Mouse (Mus musculus) brown adipose tissue, adult 24 weeks (tissue): ENCODE measurements around the gene Wrnip1. TPM values are rescaled to one million over a fixed set of nuclear protein-coding genes. Genes with fewer than 3 reads are reported as not detected.

Experiments used
- H3K27ac ChIP-seq: fragments of 200-500 bp; replicated peaks from 2 replicates; pipeline ENCODE4 v1.5.1; 2012; ENCODE audit warnings: low read depth, mild to moderate bottlenecking, low read length
- H3K4me1 ChIP-seq: fragments of 200-500 bp; 2 replicates; pipeline ENCODE4 v1.6.1; 2012; ENCODE audit warnings: low read length, mixed read lengths; ENCODE audit not compliant: control insufficient read depth, insufficient read depth, insufficient read length
- H3K4me3 ChIP-seq: fragments of 200-500 bp; 2 replicates; pipeline ENCODE4 v1.5.1; 2012; ENCODE audit warnings: low read depth, mild to moderate bottlenecking, low read length, moderate library complexity; ENCODE audit not compliant: insufficient read depth
- polyA plus RNA-seq: library from polyadenylated mRNA; stranded (reverse); fragments of >200 nt; gene quantifications from 2 replicates; pipeline ENCODE4 v1.2.4, GENCODE M21; 2012; ENCODE audit not compliant: missing spikeins, insufficient read depth, insufficient read length

The Wrnip1 gene
- polyA plus RNA-seq, 1 experiment, result 8.0 TPM

DNA sequence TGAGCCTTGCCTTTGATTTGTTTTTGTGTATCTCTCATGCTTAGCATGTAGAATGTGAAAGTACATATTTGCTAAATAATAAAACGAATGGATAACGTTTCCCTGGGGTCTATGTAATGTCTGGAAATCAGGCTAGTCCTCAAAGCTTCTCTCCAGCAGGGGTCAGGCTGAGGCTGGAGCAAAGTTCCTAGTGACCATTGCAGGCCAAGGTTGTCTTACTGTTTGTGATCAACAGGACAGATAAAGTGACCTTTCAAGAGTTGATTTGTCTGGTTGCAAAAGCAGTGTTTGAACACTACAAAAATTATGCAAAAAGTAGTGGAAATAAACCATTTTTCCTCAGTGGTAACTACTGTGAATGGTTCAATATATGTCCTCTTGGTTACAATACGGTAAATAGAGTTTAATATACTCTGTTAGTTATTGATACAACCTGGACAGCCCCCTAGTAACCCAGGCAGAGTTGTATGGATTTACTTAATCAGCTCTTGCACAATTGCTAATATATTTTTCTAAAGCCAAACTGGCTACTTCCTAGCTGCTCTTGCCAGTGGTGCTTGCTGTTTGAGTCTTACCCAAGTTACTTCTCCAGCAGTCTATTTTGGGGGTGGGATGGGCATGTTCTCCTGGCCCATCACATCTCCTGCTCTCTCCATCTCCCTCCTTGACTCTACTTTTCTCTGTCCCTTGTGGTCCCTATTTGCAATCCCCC is 25.4 kb downstream of the Wrnip1 start:
- Histone ChIP-seq H3K27ac (no peak overlapping the region), H3K4me1 (no peaks in the 10 kb centered on the region), H3K4me3 (no peak overlapping the region)

GRCm38 (mm10) chr13:32827951-32828350 is 26.1 kb downstream of the Wrnip1 start:
- H3K27ac ChIP-seq, result no peak overlapping the region
- no peak overlapping the region for H3K4me3 ChIP-seq
- no peaks in the 10 kb centered on the region for H3K4me1 ChIP-seq

DNA sequence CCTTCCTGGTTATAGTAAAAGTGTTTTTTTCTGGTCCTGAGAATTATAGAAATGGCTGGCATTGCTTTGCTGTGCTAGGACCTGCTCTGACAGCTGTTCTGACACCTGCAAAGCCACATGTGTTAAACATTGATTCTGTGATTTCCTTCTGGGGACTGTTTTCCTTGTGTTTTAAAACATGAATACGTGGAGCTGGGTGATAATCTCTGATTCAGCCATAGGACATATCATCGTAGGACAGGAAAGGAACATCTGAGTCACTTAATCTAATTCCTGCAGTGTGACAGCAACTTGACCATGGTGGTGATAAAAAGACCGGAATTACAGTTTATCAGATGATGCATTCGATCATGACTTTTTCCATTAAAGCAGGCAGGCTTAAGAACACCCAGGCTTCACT is 27.0 kb downstream of the Wrnip1 start:
- Histone ChIP-seq H3K4me3 (no peak overlapping the region), H3K4me1 (no peaks in the 10 kb centered on the region), H3K27ac (no peak overlapping the region)

- Histone ChIP-seq H3K4me1 (no peaks in the 10 kb centered on the region), H3K4me3 (no peak overlapping the region), H3K27ac (no peak overlapping the region)
Measured at GRCm38 (mm10) chr13:32831505-32832273, 29.9 kb downstream of the Wrnip1 start.

- H3K27ac ChIP-seq, result no peak overlapping the region
- no peaks in the 10 kb centered on the region for H3K4me1 ChIP-seq
Measured at GRCm38 (mm10) chr13:32832776-32833175, 30.9 kb downstream of the Wrnip1 start.

GRCm38 (mm10) chr13:32833237-32833636 is 31.4 kb downstream of the Wrnip1 start:
- no peaks in the 10 kb centered on the region for H3K4me1 ChIP-seq
- no peak overlapping the region for H3K27ac ChIP-seq
- no peak overlapping the region for H3K4me3 ChIP-seq

More at GRCm38 (mm10) chr13:32832776-32833175, 30.9 kb downstream of the Wrnip1 start:
- no peak overlapping the region for H3K4me3 ChIP-seq

DNA sequence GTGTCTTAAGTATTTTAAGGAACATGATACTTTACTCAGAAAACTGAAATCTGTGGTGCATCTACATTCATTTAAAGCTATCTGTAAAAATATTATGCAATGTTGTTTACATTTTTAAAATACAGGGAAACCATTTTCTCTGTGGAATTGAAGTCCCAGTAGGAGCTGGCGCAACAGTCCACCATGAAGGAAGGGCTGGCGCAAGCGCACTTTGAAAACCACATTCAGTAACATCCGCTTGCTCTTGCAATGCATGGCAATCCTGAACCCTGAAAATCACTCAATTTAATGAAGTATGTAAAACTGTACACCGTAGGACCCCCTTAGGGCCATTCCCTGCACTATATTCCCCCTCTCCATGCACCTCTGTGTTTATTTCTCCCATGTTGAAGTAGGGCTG is 32.7 kb downstream of the Wrnip1 start:
- H3K4me3 ChIP-seq, result no peak overlapping the region
- no peak overlapping the region for H3K27ac ChIP-seq
- no peaks in the 10 kb centered on the region for H3K4me1 ChIP-seq

GRCm38 (mm10) chr13:32839314-32839713 is 37.5 kb downstream of the Wrnip1 start:
- no peaks in the 10 kb centered on the region for H3K4me1 ChIP-seq
- H3K27ac ChIP-seq, result no peak overlapping the region
- no peak overlapping the region for H3K4me3 ChIP-seq

GRCm38 (mm10) chr13:32841349-32841748 is 39.5 kb downstream of the Wrnip1 start:
- Histone ChIP-seq H3K4me1 (no peaks in the 10 kb centered on the region), H3K27ac (no peak overlapping the region), H3K4me3 (no peak overlapping the region)

DNA sequence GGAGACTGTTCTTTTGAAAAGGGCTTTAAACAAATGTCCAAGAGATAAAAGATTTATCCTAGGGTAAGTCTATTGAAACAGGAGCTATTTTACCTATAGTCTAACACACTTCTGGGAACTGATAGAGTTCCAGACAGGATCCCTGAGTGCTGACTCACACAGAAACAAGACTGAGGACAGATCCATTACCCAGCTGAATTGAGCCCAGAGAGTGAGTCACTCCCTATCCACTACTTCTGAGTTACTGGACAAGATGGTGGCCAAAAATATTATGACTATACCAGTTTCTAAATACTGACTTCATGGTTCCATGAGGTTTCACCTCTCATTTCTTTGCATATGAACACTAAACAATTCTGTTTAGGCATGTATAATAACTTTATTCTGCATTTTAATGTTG is 44.4 kb downstream of the Wrnip1 start:
- H3K4me1 ChIP-seq, result peaks cover 11% of the 10 kb centered on the region; the same call in 1 of the 2 replicates
- no peak overlapping the region for H3K27ac ChIP-seq
- H3K4me3 ChIP-seq, result no peak overlapping the region

DNA sequence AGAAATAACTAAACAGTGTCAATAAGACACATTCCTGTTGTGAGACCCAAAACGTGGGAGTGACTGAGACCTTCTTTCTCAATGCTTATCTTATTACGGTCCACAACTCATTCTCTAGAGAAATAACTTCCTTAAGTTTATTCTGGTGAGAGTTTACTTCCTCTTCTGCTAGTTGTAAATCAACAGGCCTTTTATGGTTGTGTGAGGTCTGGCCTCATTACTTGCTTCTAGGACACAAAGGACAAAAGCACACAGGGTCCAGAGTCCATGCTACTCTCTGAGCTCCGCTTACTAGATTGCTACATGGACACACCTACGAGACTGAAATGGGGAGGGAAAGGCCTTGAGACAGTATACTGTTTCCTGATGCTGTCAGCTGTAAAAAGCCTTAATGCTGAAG is 47.3 kb downstream of the Wrnip1 start:
- H3K4me3 ChIP-seq, result no peak overlapping the region
- peaks cover 11% of the 10 kb centered on the region; the same call in 1 of the 2 replicates for H3K4me1 ChIP-seq
- no peak overlapping the region for H3K27ac ChIP-seq

DNA sequence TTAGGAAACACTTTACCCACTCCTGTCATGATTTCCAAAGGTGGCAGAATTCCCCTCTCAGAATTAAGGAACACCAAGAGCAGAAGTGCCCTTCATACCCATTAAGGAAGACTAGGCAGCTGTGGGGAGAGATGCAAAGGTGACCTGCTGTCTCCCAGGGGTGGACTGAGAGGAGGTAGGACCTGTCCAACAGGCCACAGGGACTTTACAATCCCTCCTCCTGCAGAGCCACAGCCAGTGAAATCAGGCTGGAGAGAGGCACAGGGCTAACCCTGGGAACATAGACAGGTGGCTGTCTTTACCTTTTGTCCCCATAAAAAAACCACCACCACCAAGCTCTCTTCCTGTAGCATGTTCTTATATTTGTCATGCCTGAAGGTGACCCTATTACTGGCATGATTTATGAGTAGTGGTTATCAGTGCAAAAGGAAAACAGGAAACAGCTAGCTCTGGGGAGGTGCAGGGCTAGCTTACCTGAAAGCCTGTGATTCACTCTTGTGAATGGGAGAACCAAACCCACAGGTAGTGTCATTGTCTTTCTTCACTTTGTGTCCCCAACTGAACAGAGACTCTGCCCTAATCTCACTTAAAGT is 47.8 kb downstream of the Wrnip1 start:
- Histone ChIP-seq H3K4me3 (no peak overlapping the region), H3K4me1 (peaks cover 11% of the 10 kb centered on the region; the same call in 1 of the 2 replicates), H3K27ac (no peak overlapping the region)

DNA sequence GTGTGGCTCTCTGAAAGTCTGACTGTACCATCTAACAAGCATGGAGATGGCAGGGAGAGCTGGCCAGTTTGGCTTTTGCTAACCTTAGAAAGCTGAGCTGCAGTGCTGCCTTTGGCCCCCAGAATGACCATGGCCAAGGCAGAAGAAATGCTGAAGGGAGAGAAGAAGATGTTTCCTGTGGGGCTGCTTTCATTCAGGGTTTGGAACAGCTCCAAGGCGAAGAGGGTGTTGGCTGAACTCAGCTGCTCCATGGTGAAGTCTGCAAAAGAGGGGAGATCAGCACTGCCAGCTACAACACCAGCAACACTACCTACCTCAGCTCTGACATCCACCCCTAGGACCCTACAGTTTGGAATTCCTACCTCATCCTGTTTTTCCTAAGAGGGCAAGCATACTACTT is 48.3 kb downstream of the Wrnip1 start:
- Histone ChIP-seq H3K27ac (no peak overlapping the region), H3K4me3 (0 out of 2 replicates have a peak overlapping the region, but pooled peaks have one; percentile 7), H3K4me1 (peaks cover 11% of the 10 kb centered on the region; the same call in 1 of the 2 replicates)

DNA sequence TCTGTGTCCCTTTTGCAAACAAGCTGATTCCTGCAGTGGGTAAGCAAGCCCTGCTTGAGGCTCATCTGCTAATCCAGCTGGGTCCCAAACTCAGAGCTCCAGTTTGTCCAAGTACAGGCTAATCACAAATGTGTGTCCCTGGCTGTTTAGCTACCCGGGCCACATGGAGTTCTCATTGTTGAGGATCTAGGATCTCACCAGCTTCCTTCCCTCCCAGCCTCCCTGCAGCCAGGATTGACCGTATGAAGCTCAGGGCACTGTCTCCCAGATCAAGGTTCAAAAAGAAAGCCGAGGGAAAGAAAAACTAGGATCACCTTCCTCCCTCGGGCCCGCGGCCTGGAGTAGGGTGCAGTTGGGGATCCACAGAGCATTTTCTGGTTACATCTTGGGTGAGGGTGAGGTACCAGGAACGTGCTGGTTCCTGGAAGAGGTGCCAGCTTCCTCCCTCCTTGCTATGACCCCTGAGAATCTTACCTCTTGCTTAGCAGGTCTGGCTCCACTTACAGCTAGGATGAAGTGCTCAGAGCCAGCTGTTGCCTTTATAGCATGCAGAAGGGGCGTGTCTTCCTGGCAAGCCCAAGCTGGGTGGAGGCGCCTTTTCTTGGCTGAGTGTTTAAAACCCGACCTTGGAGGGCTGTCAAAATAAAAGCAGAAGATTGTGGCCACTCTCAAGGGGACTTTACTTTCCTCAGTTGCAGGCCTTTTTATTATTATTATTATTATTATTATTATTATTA is 49.0 kb downstream of the Wrnip1 start, which contains the start of gene Serpinb1a:
Gene Serpinb1a (minus strand): TSS at position 518 of the 737 bp plus-strand sequence.
- Histone ChIP-seq H3K4me1 (peaks cover 11% of the 10 kb centered on the region; the same call in 1 of the 2 replicates), H3K4me3 (peak within 1 kb of the TSS; percentile 28), H3K27ac (no peak within 1 kb of the TSS)

- no peak overlapping the region for H3K27ac ChIP-seq
- H3K4me1 ChIP-seq, result peaks cover 11% of the 10 kb centered on the region; the same call in 1 of the 2 replicates
- H3K4me3 ChIP-seq, result no peak overlapping the region
Measured at GRCm38 (mm10) chr13:32851967-32852366, 50.1 kb downstream of the Wrnip1 start.
